Mouse (Mus musculus) brown adipose tissue, adult 24 weeks (tissue): ENCODE results near the gene Arv1. TPM values are rescaled to one million over a fixed set of nuclear protein-coding genes. Genes with fewer than 3 reads are reported as not detected.

Experiments
- H3K27ac ChIP-seq: fragments of 200-500 bp; replicated peaks from 2 replicates; pipeline ENCODE4 v1.5.1; 2012; ENCODE audit warnings: low read depth, mild to moderate bottlenecking, low read length
- H3K4me1 ChIP-seq: fragments of 200-500 bp; 2 replicates; pipeline ENCODE4 v1.6.1; 2012; ENCODE audit warnings: low read length, mixed read lengths; ENCODE audit not compliant: control insufficient read depth, insufficient read depth, insufficient read length
- H3K4me3 ChIP-seq: fragments of 200-500 bp; 2 replicates; pipeline ENCODE4 v1.5.1; 2012; ENCODE audit warnings: low read depth, mild to moderate bottlenecking, low read length, moderate library complexity; ENCODE audit not compliant: insufficient read depth
- polyA plus RNA-seq: library from polyadenylated mRNA; stranded (reverse); fragments of >200 nt; gene quantifications from 2 replicates; pipeline ENCODE4 v1.2.4, GENCODE M21; 2012; ENCODE audit not compliant: missing spikeins, insufficient read depth, insufficient read length

Arv1 gene
- polyA plus RNA-seq, 1 experiment, result 5.6 TPM

DNA sequence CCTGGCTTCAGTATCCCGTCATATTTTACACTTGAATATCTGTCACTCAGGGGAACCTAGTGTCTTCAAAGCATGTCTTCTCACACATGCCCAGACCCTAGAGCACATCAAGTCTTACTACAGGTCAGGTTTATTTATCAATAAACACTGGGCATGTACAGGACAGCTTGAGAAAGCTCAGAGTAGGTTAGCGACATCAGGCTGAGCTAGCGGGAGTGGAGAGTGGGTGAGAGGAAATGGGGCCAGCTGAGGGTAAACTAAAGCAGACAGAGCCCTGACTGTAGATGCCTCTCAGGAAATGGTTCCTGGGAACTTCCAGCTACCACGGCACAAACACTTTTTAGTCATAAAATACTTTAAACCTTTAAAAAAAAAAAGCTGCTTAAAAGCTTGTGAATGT, 18.4 kb upstream of the Arv1 start:
- H3K4me3 ChIP-seq, result no peak overlapping the region
- no peak overlapping the region for H3K27ac ChIP-seq
- H3K4me1 ChIP-seq, result peaks cover 12% of the 10 kb centered on the region; the same call in 1 of the 2 replicates

DNA sequence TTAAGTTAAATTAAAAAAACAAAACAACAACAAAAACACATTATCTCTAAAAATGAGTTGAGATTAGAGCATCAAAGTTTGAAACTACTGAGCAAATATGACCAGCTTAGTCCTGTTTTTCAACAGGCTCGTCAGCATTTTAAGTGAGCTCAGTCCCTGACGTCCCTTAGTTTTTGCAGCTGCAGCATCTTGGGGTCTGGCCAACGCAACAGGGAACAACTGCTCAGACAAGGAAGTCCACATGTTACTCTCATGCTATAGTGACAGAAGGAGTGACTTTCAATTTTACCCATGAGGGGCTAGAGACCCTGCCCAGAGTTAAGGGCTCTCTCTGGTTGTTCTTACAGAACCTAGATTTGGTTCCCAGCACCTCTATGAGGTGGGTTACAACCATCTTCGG, 17.6 kb upstream of the Arv1 start:
- H3K4me3 ChIP-seq, result no peak overlapping the region
- peaks cover 12% of the 10 kb centered on the region; the same call in 1 of the 2 replicates for H3K4me1 ChIP-seq
- H3K27ac ChIP-seq, result no peak overlapping the region

DNA sequence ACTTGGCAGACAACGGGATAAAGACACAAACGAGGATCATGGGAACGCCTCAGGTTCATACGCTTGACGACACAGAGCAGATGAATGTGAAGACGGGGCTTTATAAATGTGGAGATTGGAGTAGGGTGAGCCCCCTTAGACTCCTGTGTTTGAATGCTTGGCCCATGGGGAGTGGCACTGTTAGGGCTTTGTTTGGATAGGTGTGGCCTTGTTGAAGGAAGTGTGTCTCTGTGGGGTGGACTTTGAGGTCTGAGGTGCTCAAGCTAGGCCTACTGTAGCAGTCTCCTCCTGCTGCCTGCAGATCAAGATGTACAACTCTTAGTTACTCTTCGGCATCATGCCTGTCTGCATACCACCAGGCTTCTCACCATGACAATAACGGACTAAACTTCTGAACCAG, 16.1 kb upstream of the Arv1 start:
- H3K4me3 ChIP-seq, result no peak overlapping the region
- H3K27ac ChIP-seq, result no peak overlapping the region
- H3K4me1 ChIP-seq, result peaks cover 4% of the 10 kb centered on the region; the same call in 1 of the 2 replicates

DNA sequence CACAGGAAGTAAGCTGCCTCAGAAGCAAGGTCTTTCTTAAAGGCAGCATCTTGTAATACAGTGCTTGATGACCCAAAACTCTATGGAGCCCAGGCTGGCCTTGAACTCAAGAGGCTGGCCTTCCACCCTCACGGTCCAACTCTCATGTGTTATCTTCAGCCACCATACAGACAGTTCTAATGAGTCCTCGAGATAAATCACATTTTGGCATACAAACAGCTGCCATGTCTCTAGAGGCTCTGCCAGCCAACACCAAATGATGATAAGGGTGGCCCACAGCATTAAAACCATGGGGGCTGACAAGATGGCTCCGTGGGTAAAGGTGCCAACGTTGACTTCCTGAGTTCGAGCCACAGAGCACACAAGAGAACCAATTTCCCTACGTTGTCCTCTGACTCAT, 8.7 kb upstream of the Arv1 start:
- Histone ChIP-seq H3K4me1 (no peaks in the 10 kb centered on the region), H3K4me3 (no peak overlapping the region), H3K27ac (no peak overlapping the region)

DNA sequence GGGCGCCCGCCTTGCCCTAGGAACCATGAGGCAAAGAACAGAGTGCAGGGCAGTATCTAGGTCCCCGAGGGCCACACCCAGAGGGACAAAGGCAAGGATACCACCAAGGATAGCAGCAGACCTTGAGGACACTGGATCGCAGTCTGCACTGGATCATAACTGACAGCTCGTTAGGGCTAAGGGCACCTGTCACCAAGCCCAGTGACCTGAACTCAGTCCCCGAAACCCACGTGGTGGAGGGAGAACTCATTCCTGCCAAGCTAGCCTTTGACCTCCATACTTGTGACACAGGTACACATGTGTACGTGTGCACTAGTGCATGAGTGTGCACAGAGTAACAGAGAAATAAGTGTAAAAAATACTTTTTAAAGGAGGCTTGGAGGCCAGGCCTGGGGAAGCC, 6.2 kb upstream of the Arv1 start:
- H3K4me1 ChIP-seq, result no peaks in the 10 kb centered on the region
- no peak overlapping the region for H3K4me3 ChIP-seq
- no peak overlapping the region for H3K27ac ChIP-seq

DNA sequence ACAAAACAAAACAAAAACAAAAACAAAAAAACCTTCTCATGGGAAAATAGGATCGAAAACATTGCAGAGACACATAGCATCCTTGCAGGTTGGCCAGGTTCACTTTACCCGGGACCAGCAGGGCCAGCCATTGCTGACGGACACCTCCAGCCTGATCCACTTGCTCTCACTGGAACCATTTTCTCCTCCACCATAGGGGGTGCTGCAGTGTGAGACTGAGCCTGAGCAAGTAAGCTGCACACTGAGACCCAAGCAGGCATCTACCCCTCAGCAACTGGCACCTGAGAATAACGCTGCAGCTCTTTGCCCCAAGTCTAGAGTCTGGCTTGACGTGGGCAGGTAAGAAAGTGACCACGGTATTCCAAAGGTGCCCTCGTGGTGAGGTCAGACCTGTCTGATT, 1.8 kb upstream of the Arv1 start:
- Histone ChIP-seq H3K4me1 (peaks cover 3% of the 10 kb centered on the region; the same call in 1 of the 2 replicates), H3K4me3 (peak overlapping the region; percentile 70; the same call in 1 of the 2 replicates), H3K27ac (no peak overlapping the region)

DNA sequence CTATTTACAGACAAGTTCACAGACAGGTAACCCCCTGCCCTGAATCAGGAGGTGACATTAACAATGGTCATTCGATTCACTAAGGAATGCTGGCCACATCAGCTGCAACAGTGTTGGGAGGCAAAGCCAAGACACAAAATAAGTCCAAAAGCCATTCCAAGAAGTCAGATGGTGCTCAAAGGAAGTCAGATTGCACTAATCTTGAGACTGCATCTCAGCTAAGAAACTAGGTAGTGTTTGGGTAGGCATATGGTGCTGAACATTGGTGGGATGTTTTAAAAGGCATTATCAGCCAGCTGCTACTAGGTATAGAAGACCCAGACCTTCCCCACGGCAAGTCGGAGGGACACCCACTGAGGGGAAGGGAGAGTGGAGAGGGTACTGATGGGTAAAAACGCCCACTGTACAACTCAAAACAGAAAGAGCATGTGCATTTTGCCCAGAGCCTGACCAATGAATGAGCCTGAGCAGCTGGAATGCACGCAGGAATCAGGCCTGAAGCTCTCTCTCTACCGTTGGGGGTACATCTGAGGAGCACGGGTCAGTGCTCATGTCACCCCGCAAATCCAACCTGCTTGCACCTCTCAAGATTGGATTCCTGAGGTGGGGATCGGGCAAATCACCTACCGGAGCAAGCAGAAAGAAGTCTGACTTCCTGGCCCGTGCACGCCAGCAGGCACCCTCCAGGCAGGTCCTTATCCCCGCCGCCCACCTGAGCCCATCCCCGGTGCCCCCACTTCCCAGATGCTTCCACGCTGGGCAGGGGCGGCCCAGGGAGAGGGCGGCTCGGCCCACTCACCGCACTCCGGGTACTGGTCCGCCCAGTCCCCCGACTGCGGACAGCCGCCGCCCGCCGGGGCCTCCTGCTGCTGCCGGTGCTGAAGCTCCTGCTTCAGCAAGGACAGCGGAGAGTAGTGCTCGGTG, 739 bp upstream of the Arv1 start:
- Histone ChIP-seq H3K4me3 (peak overlapping the region; percentile 70), H3K4me1 (peaks cover 3% of the 10 kb centered on the region; the same call in 1 of the 2 replicates), H3K27ac (no peak overlapping the region)

DNA sequence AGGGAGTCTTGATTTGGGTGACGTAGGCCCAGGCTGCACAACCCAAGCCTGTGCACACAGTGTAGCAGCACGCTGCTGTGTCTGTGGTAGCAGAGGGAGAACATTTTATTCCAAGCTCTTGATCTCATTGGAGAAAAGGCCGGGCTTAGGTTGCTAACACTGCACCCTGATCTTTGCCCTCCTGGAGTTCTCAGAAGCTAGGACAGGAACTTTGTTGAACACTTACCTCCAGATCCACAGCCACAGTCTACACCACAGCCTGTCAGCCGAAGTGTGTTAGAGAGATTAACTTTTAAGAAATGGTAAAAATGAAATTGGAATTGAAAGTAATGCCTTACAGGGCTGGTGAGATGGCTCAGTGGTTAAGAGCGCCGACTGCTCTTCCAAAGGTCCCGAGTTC, 2.4 kb downstream of the Arv1 start:
- no peak overlapping the region for H3K4me3 ChIP-seq
- H3K4me1 ChIP-seq, result peaks cover 3% of the 10 kb centered on the region; the same call in 1 of the 2 replicates
- no peak overlapping the region for H3K27ac ChIP-seq

DNA sequence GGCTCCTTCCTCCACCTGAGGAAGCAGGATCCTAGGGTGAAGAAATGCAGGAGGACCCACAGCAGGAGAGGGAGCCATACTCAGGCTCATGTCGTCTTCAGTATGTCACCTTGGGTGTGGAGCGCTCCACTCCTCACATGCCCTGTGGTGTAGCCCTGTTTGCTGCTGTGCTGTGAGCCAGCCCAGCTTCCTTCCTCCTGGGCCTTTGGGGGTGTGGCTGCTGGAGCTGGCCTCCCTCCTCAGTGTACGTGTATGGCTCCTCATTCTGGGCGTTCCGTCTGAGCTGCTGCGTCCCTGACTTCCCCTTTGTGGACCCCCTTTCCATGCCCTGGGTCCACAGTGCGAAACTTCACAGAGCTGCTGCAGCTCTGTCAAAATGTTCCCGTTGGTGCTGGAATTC, 10.9 kb downstream of the Arv1 start:
- Histone ChIP-seq H3K27ac (peak overlapping the region; percentile 89), H3K4me3 (peak overlapping the region; percentile 24), H3K4me1 (no peaks in the 10 kb centered on the region)

DNA sequence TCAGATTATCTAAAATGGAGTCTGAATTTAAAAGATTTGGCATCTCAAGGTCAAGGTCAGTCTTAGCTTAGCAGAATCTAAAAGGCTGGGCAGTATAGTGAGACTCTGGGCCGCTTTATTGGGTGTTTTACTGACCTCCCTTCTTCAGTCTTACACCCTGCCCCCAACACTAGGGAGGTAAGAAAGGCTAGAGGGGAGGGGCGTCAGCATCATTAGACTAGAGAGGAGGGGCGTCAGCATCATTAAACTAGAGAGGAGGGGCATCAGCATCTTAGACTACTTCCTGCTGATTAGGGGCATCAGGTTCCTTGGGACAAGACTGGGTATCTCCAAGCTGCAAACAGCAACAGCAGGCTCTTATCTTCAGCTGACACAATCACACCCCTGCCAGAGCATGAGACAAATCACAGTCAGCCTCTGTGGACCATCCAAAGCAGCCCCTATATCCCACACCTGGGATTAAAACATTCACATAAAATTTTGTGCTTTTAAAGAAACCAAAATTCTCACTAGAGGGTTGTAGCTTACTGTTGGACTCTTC, 13.5 kb downstream of the Arv1 start:
- H3K27ac ChIP-seq, result no peak overlapping the region
- H3K4me1 ChIP-seq, result no peaks in the 10 kb centered on the region
- H3K4me3 ChIP-seq, result no peak overlapping the region

DNA sequence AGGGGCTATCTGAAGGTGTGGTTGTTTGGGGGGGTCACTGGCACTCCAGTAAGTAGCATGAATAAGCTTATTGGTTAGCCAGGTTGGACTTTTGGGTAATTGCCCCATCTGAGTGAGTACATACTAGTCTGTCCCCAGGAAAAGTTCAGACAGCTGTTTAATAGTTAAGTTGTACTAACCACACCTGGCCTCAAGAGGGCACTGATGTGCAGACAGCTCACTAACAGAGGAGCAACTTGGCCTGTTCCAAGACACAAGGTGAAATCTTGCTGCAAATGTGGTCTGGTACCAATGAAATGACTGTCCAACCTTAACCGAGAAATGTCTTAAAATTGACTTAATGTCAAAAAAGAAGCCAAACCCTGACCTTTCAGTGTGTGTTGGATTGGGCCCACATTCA, 17.3 kb downstream of the Arv1 start:
- Histone ChIP-seq H3K4me1 (no peaks in the 10 kb centered on the region), H3K4me3 (no peak overlapping the region), H3K27ac (no peak overlapping the region)

DNA sequence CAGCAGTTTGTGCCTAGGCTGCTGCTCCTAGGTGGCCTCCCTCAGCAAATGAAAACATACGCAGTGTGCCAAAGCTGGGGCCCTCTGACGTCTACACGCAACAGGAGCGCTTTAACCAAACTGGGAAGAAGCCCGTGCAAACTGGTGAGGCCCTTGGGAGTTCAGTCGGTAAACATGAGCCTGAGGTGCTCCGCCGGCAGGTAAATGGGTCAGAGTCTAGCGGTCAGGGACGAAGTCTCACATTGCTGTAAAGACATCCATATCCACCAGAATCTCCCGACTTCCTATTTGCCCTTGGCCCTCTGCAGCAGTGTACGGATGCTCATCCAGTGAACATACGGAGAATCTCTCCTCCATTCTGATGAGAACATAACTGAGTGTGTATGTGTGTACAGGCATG, 24.7 kb downstream of the Arv1 start:
- Histone ChIP-seq H3K27ac (no peak overlapping the region), H3K4me1 (no peaks in the 10 kb centered on the region), H3K4me3 (no peak overlapping the region)

DNA sequence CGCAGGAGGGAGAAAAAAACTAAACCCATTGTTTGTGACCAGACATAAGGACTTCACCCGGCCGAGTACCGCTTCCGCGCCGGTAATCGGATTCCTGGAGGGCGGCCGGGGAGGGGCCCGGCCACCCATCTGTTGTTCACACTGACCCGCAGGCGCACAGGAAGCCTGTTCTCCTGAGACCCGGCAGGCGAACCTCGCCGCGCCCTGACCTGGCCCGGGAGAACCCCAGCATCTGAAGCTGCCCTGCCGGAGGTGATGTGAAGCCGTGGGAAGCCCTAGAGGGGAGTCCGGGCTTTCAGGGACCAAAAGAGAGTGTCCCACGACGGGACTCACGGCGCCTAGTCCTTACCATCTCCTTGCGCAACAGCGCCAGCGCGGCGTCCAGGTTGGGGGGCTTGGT, 29.3 kb downstream of the Arv1 start:
- no peaks in the 10 kb centered on the region for H3K4me1 ChIP-seq
- peak overlapping the region; percentile 81 for H3K4me3 ChIP-seq
- H3K27ac ChIP-seq, result peak overlapping the region; percentile 33; the same call in 1 of the 2 replicates

DNA sequence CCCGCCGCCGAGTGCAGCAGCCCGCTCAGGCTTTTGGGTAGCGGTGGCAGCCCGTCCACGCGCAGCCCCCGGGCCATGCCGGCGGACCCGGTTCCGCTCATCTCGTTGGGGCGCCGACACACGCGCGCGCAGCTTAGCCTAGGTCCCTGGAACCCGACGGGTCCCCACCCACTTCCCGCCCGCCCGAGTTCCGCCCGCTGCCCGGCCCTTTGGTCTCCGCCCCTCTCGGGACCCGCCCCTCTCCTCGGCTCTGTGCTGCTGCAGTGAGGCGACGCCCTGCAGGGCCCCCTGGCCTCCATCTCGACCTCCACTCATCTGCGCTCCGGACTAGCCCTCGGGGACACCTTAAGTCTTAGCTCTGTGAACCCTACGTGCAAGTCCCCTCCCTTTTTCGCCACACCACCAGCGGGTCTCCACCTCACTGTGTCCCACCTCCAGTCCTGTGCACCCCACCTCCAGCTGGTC, 29.8 kb downstream of the Arv1 start, which contains the start of gene Fam89a:
Fam89a (minus strand) TSS at position 124 of the 465 bp plus-strand sequence.
- peak within 1 kb of the TSS; percentile 33; the same call in 1 of the 2 replicates for H3K27ac ChIP-seq
- peak within 1 kb of the TSS; percentile 81 for H3K4me3 ChIP-seq
- H3K4me1 ChIP-seq, result no peaks in the 10 kb centered on the region

DNA sequence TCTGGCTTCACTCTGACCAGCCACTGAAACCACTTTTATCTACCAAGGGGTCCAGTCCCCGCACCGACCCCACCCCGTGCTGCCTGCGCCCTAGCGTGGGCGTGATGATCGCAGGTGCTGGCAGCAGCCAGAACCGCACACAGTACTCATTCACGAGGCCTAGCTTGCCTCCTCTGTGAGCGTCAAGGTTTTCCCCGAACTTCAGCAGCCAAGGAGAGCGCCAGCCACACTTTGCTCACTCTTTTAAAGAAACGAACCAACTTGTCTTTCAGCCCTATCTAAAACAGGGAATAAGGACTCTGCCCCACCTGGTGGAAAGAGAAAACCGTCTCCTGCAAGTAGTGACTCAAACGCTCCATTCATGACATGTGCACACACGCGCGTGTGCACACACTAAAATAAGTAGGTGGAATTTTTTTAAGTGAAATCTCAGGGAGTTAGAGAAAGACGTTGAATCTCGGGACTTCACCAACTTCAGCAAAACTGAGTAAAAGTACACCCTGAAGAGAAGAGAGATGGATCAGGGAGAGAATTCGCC, 30.5 kb downstream of the Arv1 start:
- Histone ChIP-seq H3K4me3 (no peak overlapping the region), H3K27ac (no peak overlapping the region)

More for the DNA sequence above, 30.5 kb downstream of the Arv1 start:
- H3K4me1 ChIP-seq, result no peaks in the 10 kb centered on the region
